In genomic region chr10:95299010-95299807, GRCm38 (mm10) we compare ENCODE assay signal across 18 mouse cellular contexts.
"Had no signal": no experiment of that assay in that cellular context is flagged by ENCODE, and none has a peak within 500 bp of the region (broad histone marks: within the 10 kb centered on the region; RNA-seq: fewer than 3 reads in every experiment).

No protein-coding gene starts in this region.

- H3K36me3 ChIP-seq: liver, embryonic 13.5 days; midbrain, embryonic 12.5 days; midbrain, embryonic 15.5 days; neural tube, embryonic 12.5 days; neural tube, embryonic 15.5 days had no signal

- ATAC-seq: midbrain, embryonic 15.5 days had no signal

- DNase-seq: kidney, adult 9 months; kidney, postnatal 14 days; layer of hippocampus, adult 9-11 months; liver, embryonic 13.5 days; lung, adult 2 months; lung, postnatal 14 days; lung, postnatal 4 days; right cerebral cortex, adult 18-20 months; right cerebral cortex, postnatal 14 days; thymus, adult 2 months; thymus, postnatal 14 days; thymus, postnatal 4 days had no signal

- H3K27me3 ChIP-seq: liver, embryonic 13.5 days; midbrain, embryonic 12.5 days; midbrain, embryonic 15.5 days; neural tube, embryonic 12.5 days; neural tube, embryonic 15.5 days had no signal

- H3K27ac ChIP-seq: layer of hippocampus, adult 2 months; liver, embryonic 13.5 days; midbrain, embryonic 12.5 days; midbrain, embryonic 15.5 days; neural tube, embryonic 12.5 days; neural tube, embryonic 15.5 days; stomach, postnatal 0 days had no signal

- H3K4me3 ChIP-seq: layer of hippocampus, adult 2 months; liver, embryonic 13.5 days; midbrain, embryonic 12.5 days; midbrain, embryonic 15.5 days; neural tube, embryonic 12.5 days; neural tube, embryonic 15.5 days had no signal

- H3K9ac ChIP-seq: liver, embryonic 13.5 days; midbrain, embryonic 12.5 days; midbrain, embryonic 15.5 days; neural tube, embryonic 12.5 days; neural tube, embryonic 15.5 days had no signal
